Mouse (Mus musculus) intestine, postnatal 0 days (tissue): Measurements from ENCODE around the gene Eif3d. TPM values are rescaled to one million over a fixed set of nuclear protein-coding genes. Genes with fewer than 3 reads are reported as not detected.

ENCODE experiments used
- ATAC-seq: fragments of 200-750 bp; cut with Nextera tagmentation; 2 replicates; pipeline ENCODE4 v1.8.0; 2017; ENCODE audit warnings: mild to moderate bottlenecking, moderate TSS enrichment, moderate library complexity
- H3K27ac ChIP-seq: fragments of 300-500 bp; sonication (generic); 2 replicates; pipeline ENCODE4 v1.5.1; 2014; ENCODE audit warnings: mild to moderate bottlenecking, low read depth, low read length, moderate library complexity
- H3K27me3 ChIP-seq: fragments of 300-500 bp; sonication (generic); replicated peaks from 2 replicates; pipeline ENCODE4 v1.6.1; 2014; ENCODE audit warnings: low read length, mixed read lengths; ENCODE audit not compliant: control insufficient read depth, insufficient read depth
- H3K36me3 ChIP-seq: fragments of 300-500 bp; sonication (generic); 2 replicates; pipeline ENCODE4 v1.6.1; 2014; ENCODE audit warnings: mild to moderate bottlenecking, moderate library complexity; ENCODE audit not compliant: control insufficient read depth, insufficient read depth
- H3K4me1 ChIP-seq: fragments of 300-500 bp; sonication (generic); replicated peaks from 2 replicates; pipeline ENCODE4 v1.6.1; 2014; ENCODE audit warnings: antibody characterized with exemption, low read length, mixed read lengths; ENCODE audit not compliant: control insufficient read depth, insufficient read depth
- H3K4me2 ChIP-seq: fragments of 300-500 bp; sonication (generic); replicated peaks from 2 replicates; pipeline ENCODE4 v1.6.1; 2014; ENCODE audit warnings: low read depth, mild to moderate bottlenecking, moderate library complexity
- H3K4me3 ChIP-seq: fragments of 300-500 bp; sonication (generic); 2 replicates; pipeline ENCODE4 v1.5.1; 2014; ENCODE audit warnings: low read depth, low read length
- H3K9ac ChIP-seq: fragments of 300-500 bp; sonication (generic); 2 replicates; pipeline ENCODE4 v1.6.1; 2014; ENCODE audit warnings: mild to moderate bottlenecking, low read depth, low read length
- H3K9me3 ChIP-seq: fragments of 300-500 bp; sonication (generic); 2 replicates; pipeline ENCODE4 v1.6.1; 2016; ENCODE audit warnings: mixed run types; ENCODE audit not compliant: control insufficient read depth
- CTCF ChIP-seq: sonication (generic); IDR thresholded peaks from 2 replicates; pipeline ENCODE4 v1.5.1; 2016; ENCODE audit warnings: low read depth, mild to moderate bottlenecking, control low read depth, antibody characterized with exemption, moderate library complexity
- WGBS: fragments of 180-500 bp; shearing (Covaris S2); extraction: QIAGEN DNeasy Blood & Tissue Kit; methylation state at CpG from one replicate; pipeline ENCODE4 v1.1.7; 2014; 5-methylcytosine and 5-hydroxymethylcytosine counted together
- polyA plus RNA-seq: library from polyadenylated mRNA; unstranded; fragments of >200 nt; fragmentation: Nextera tagmentation; extraction: Ambion mirVana; gene quantifications from 2 replicates; pipeline ENCODE4 v1.2.1, GENCODE M21; 2015

Eif3d gene
- polyA plus RNA-seq, 1 experiment from 2014 or later: 59.5 TPM

DNA sequence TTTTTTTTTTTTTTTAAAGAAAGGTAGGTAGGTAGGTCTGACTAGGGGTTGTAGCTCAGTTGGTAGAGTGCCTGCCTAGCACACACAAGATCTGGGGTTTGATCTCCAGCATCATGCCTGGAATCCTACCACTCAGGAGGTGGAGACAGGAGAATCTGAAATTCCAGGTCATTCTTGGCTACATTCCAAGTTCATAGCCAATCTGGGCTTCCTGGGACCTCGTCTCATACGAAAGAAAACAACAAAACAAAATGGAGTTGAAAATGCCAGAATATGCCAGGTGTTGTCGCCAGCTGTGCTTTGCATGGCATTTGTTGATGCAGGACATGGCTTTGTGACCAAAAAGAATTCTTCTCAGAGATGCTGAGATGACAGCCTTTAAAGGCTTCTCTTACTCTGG is 37.4 kb downstream of the Eif3d start:
- H3K4me3 ChIP-seq: no peak overlapping the region
- H3K9ac ChIP-seq: no peak overlapping the region
- no peaks in the 10 kb centered on the region; the same call in 1 of the 2 replicates for H3K27me3 ChIP-seq
- H3K4me1 ChIP-seq: no peaks in the 10 kb centered on the region
- WGBS: 55% methylated on average over 3 of the region's 3 CpGs
- H3K36me3 ChIP-seq: no peaks in the 10 kb centered on the region
- no peaks in the 10 kb centered on the region for H3K9me3 ChIP-seq
- no peak for ATAC-seq
- no peak for TF ChIP-seq CTCF
- H3K4me2 ChIP-seq: peak overlapping the region; percentile 35; the same call in 1 of the 2 replicates
- no peak overlapping the region for H3K27ac ChIP-seq

- Histone ChIP-seq H3K4me3 (no peak overlapping the region), H3K27me3 (no peaks in the 10 kb centered on the region; the same call in 1 of the 2 replicates), H3K4me2 (no peak overlapping the region), H3K36me3 (peaks cover 4% of the 10 kb centered on the region), H3K9ac (no peak overlapping the region), H3K9me3 (no peaks in the 10 kb centered on the region), H3K27ac (no peak overlapping the region), H3K4me1 (no peaks in the 10 kb centered on the region)
- no peak for TF ChIP-seq CTCF
- 54% methylated on average over 6 of the region's 6 CpGs for WGBS
- no peak for ATAC-seq
Observed at GRCm38 (mm10) chr15:77931689-77932016, 39.0 kb downstream of the Eif3d start.

GRCm38 (mm10) chr15:77930986-77931688 is 39.5 kb downstream of the Eif3d start:
- 67% methylated on average over 6 of the region's 6 CpGs for WGBS
- TF ChIP-seq CTCF: no peak

DNA sequence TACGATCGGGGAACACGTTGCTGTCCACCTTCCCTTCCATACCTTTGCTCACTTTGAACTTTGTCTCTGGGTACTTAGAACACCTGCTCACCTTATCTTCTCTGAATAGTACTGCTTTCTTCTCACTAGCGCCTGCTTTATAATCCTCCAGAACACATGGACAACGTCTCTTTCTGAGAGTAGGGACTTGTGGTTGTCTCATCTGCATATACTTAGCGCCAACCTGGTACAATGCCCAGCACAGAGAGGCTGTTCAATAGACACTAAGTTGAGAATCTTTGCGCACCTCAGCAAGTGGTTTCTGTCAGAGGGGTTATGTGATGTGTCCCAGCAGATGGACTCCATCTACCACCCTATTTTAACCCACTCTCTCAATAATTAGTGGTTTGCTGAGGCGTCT is 40.8 kb downstream of the Eif3d start:
- peak; percentile 12; the same call in 1 of the 2 replicates for ATAC-seq
- peak overlapping the region; percentile 59; the same call in 1 of the 2 replicates for H3K9ac ChIP-seq
- peak overlapping the region; percentile 85 for H3K27ac ChIP-seq
- H3K9me3 ChIP-seq: no peaks in the 10 kb centered on the region
- no peak for TF ChIP-seq CTCF
- WGBS: 22% methylated on average over 8 of the region's 8 CpGs
- peak overlapping the region; percentile 69 for H3K4me3 ChIP-seq
- H3K27me3 ChIP-seq: no peaks in the 10 kb centered on the region
- peak overlapping the region; percentile 81 for H3K4me2 ChIP-seq
- no peaks in the 10 kb centered on the region for H3K4me1 ChIP-seq
- H3K36me3 ChIP-seq: peaks cover 15% of the 10 kb centered on the region

More at GRCm38 (mm10) chr15:77930986-77931688, 39.5 kb downstream of the Eif3d start:
- Histone ChIP-seq H3K9me3 (no peaks in the 10 kb centered on the region), H3K4me2 (no peak overlapping the region), H3K36me3 (peaks cover 8% of the 10 kb centered on the region), H3K27me3 (no peaks in the 10 kb centered on the region), H3K4me1 (no peaks in the 10 kb centered on the region), H3K4me3 (no peak overlapping the region), H3K9ac (no peak overlapping the region), H3K27ac (no peak overlapping the region)
- no peak for ATAC-seq

- peak within 1 kb of the TSS; percentile 81 for H3K4me2 ChIP-seq
- peak within 1 kb of the TSS; percentile 69 for H3K4me3 ChIP-seq
- H3K36me3 ChIP-seq: peaks cover 25% of the 10 kb centered on the region
- TF ChIP-seq CTCF: peak; percentile 50
- H3K4me1 ChIP-seq: no peaks in the 10 kb centered on the region
- WGBS: under 1% methylated on average over 34 of the region's 34 CpGs
- peak within 1 kb of the TSS; percentile 85 for H3K27ac ChIP-seq
- no peaks in the 10 kb centered on the region for H3K9me3 ChIP-seq
- no peaks in the 10 kb centered on the region for H3K27me3 ChIP-seq
- ATAC-seq: peak; percentile 94
- peak within 1 kb of the TSS; percentile 67 for H3K9ac ChIP-seq
Observed at GRCm38 (mm10) chr15:77928673-77929331, 41.8 kb downstream of the Eif3d start, which contains the start of gene Txn2. Txn2 (minus strand) TSS chr15:77929006.

- Histone ChIP-seq H3K27me3 (no peaks in the 10 kb centered on the region), H3K4me3 (peak overlapping the region; percentile 69), H3K4me1 (no peaks in the 10 kb centered on the region), H3K4me2 (peak overlapping the region; percentile 81), H3K9me3 (no peaks in the 10 kb centered on the region), H3K36me3 (peaks cover 32% of the 10 kb centered on the region), H3K27ac (peak overlapping the region; percentile 85; the same call in 1 of the 2 replicates), H3K9ac (peak overlapping the region; percentile 67)
- no peak for ATAC-seq
- WGBS: 18% methylated on average over 4 of the region's 4 CpGs
- TF ChIP-seq CTCF: no peak
Observed at GRCm38 (mm10) chr15:77928091-77928490, 42.5 kb downstream of the Eif3d start.
